Mouse (Mus musculus): ENCODE measurements around the gene Stk19. TPM values are rescaled to one million over a fixed set of nuclear protein-coding genes. Genes with fewer than 3 reads are reported as not detected.

Gene Stk19
- polyA plus RNA-seq, 2 experiments: 10.6 to 14.8 TPM

GRCm38 (mm10) chr17:34861704-34862415 lies 25.1 kb upstream of the Stk19 start:
- Histone ChIP-seq H3K4me1 (replicated peaks; ENCODE audit: control insufficient read depth in 2 of 2, insufficient read depth in 2 of 2, low read length in 1 of 2) (peaks cover 0 to 4% of the 10 kb centered on the region in 2 experiments; a peak in 1 of 4 replicates), H3K9ac (replicated peaks) (0 out of 2 replicates have a peak overlapping the region, but pooled peaks have one; percentile 3), H3K27me3 (ENCODE audit: control insufficient read depth, insufficient read depth, low read length) (no peaks in the 10 kb centered on the region), H3K27ac (no peak overlapping the region), H3K36me3 (replicated peaks; ENCODE audit: control insufficient read depth, insufficient read depth, low read depth) (no peaks in the 10 kb centered on the region; the same call in 1 of the 2 replicates), H3K4me3 (ENCODE audit: insufficient read depth in 1 of 2, low read depth in 2 of 2, low read length in 2 of 2) (peak overlapping the region; percentile 33 to 42), H3K9me3 (ENCODE audit: control insufficient read depth, low read length) (no peaks in the 10 kb centered on the region), H3K4me2 (ENCODE audit: low read depth) (peak overlapping the region; percentile 40)
- no peak for TF ChIP-seq EP300 (IDR thresholded peaks at IDR 0.05; ENCODE audit: low read depth)
- no peak for TF ChIP-seq CTCF (IDR thresholded peaks at IDR 0.05; ENCODE audit: low read depth)
- DNase-seq (ENCODE audit: low read depth in 3 of 3, low spot score in 3 of 3) (no peak), ATAC-seq (ENCODE audit: insufficient read depth) (peak; percentile 65)
- 46% methylated on average over 13 of the region's 13 CpGs for WGBS (ENCODE audit: insufficient replicate concordance)

- peaks cover 4% of the 10 kb centered on the region for H3K36me3 ChIP-seq (replicated peaks; ENCODE audit: control insufficient read depth, insufficient read depth, low read depth)
- no peak overlapping the region for H3K9ac ChIP-seq (replicated peaks)
- 67% methylated on average over 9 of the region's 9 CpGs for WGBS (ENCODE audit: insufficient replicate concordance)
- DNase-seq (ENCODE audit: low read depth in 3 of 3, low spot score in 3 of 3): no peak
- peak overlapping the region in 1 of 2 experiments; percentile 42; a peak in 2 of 4 replicates for H3K4me3 ChIP-seq (ENCODE audit: insufficient read depth in 1 of 2, low read depth in 2 of 2, low read length in 2 of 2)
- H3K27me3 ChIP-seq (ENCODE audit: control insufficient read depth, insufficient read depth, low read length): no peaks in the 10 kb centered on the region
- no peaks in the 10 kb centered on the region for H3K9me3 ChIP-seq (ENCODE audit: control insufficient read depth, low read length)
- no peak for ATAC-seq (ENCODE audit: insufficient read depth)
- H3K27ac ChIP-seq: no peak overlapping the region
- peaks cover 0 to 4% of the 10 kb centered on the region in 2 experiments; a peak in 1 of 4 replicates for H3K4me1 ChIP-seq (replicated peaks; ENCODE audit: control insufficient read depth in 2 of 2, insufficient read depth in 2 of 2, low read length in 1 of 2)
- no peak for TF ChIP-seq CTCF (IDR thresholded peaks at IDR 0.05; ENCODE audit: low read depth)
- H3K4me2 ChIP-seq (ENCODE audit: low read depth): peak overlapping the region; percentile 40
Measured at GRCm38 (mm10) chr17:34860514-34860913, 23.8 kb upstream of the Stk19 start.

GRCm38 (mm10) chr17:34858670-34859069 lies 21.9 kb upstream of the Stk19 start:
- H3K9me3 ChIP-seq (ENCODE audit: control insufficient read depth, low read length): no peaks in the 10 kb centered on the region
- no peaks in the 10 kb centered on the region for H3K27me3 ChIP-seq (ENCODE audit: control insufficient read depth, insufficient read depth, low read length)
- H3K4me2 ChIP-seq (ENCODE audit: low read depth): no peak overlapping the region
- H3K4me3 ChIP-seq (ENCODE audit: insufficient read depth in 1 of 2, low read depth in 2 of 2, low read length in 2 of 2): no peak overlapping the region
- TF ChIP-seq EP300 (IDR thresholded peaks at IDR 0.05; ENCODE audit: low read depth) (no peak), CTCF (IDR thresholded peaks at IDR 0.05; ENCODE audit: low read depth) (no peak)
- 32% methylated on average over 4 of the region's 4 CpGs for WGBS (ENCODE audit: insufficient replicate concordance)
- peaks cover 13% of the 10 kb centered on the region for H3K36me3 ChIP-seq (replicated peaks; ENCODE audit: control insufficient read depth, insufficient read depth, low read depth)
- DNase-seq (ENCODE audit: low read depth in 3 of 3, low spot score in 3 of 3) (no peak), ATAC-seq (ENCODE audit: insufficient read depth) (no peak)
- no peak overlapping the region for H3K27ac ChIP-seq
- no peak overlapping the region for H3K9ac ChIP-seq (replicated peaks)
- H3K4me1 ChIP-seq (replicated peaks; ENCODE audit: control insufficient read depth in 2 of 2, insufficient read depth in 2 of 2, low read length in 1 of 2): peaks cover 0 to 4% of the 10 kb centered on the region in 2 experiments; a peak in 1 of 4 replicates

- no peak overlapping the region for H3K27ac ChIP-seq
- peaks cover 16% of the 10 kb centered on the region for H3K36me3 ChIP-seq (replicated peaks; ENCODE audit: control insufficient read depth, insufficient read depth, low read depth)
- peak; percentile 85 for TF ChIP-seq CTCF (IDR thresholded peaks at IDR 0.05; ENCODE audit: low read depth)
- no peak for TF ChIP-seq EP300 (IDR thresholded peaks at IDR 0.05; ENCODE audit: low read depth)
- H3K4me3 ChIP-seq (ENCODE audit: insufficient read depth in 1 of 2, low read depth in 2 of 2, low read length in 2 of 2): no peak overlapping the region
- 40% methylated on average over 3 of the region's 3 CpGs for WGBS (ENCODE audit: insufficient replicate concordance)
- H3K9ac ChIP-seq (replicated peaks): no peak overlapping the region
- H3K9me3 ChIP-seq (ENCODE audit: control insufficient read depth, low read length): no peaks in the 10 kb centered on the region
- peaks cover 0 to 9% of the 10 kb centered on the region in 2 experiments; a peak in 2 of 4 replicates for H3K4me1 ChIP-seq (replicated peaks; ENCODE audit: control insufficient read depth in 2 of 2, insufficient read depth in 2 of 2, low read length in 1 of 2)
- ATAC-seq (ENCODE audit: insufficient read depth) (0 out of 2 replicates have a peak, but pooled peaks have one; percentile 4), DNase-seq (ENCODE audit: low read depth in 3 of 3, low spot score in 3 of 3) (no peak)
- H3K4me2 ChIP-seq (ENCODE audit: low read depth): no peak overlapping the region
- no peaks in the 10 kb centered on the region for H3K27me3 ChIP-seq (ENCODE audit: control insufficient read depth, insufficient read depth, low read length)
Measured at GRCm38 (mm10) chr17:34855825-34856224, 19.1 kb upstream of the Stk19 start.

- Histone ChIP-seq H3K27me3 (ENCODE audit: control insufficient read depth, insufficient read depth, low read length) (no peaks in the 10 kb centered on the region), H3K27ac (no peak overlapping the region), H3K36me3 (replicated peaks; ENCODE audit: control insufficient read depth, insufficient read depth, low read depth) (peaks cover 16% of the 10 kb centered on the region), H3K9me3 (ENCODE audit: control insufficient read depth, low read length) (no peaks in the 10 kb centered on the region), H3K4me3 (ENCODE audit: insufficient read depth in 1 of 2, low read depth in 2 of 2, low read length in 2 of 2) (no peak overlapping the region), H3K4me2 (ENCODE audit: low read depth) (no peak overlapping the region), H3K4me1 (replicated peaks; ENCODE audit: control insufficient read depth in 2 of 2, insufficient read depth in 2 of 2, low read length in 1 of 2) (peaks cover 0 to 9% of the 10 kb centered on the region in 2 experiments; a peak in 2 of 4 replicates), H3K9ac (replicated peaks) (no peak overlapping the region)
- TF ChIP-seq EP300 (IDR thresholded peaks at IDR 0.05; ENCODE audit: low read depth): no peak
- no peak for TF ChIP-seq CTCF (IDR thresholded peaks at IDR 0.05; ENCODE audit: low read depth)
- no peak for DNase-seq (ENCODE audit: low read depth in 3 of 3, low spot score in 3 of 3)
- WGBS (ENCODE audit: insufficient replicate concordance): 65% methylated on average over 3 of the region's 3 CpGs
- ATAC-seq (ENCODE audit: insufficient read depth): no peak
Measured at GRCm38 (mm10) chr17:34854761-34855160, 18.0 kb upstream of the Stk19 start.

All from liver, embryonic 14.5 days (tissue).